Mouse (Mus musculus) frontal cortex, adult (tissue): ENCODE results near the gene Tmco5b.

Experiments used
- ATAC-seq: cut with Nextera tagmentation; 2 replicates; pipeline ENCODE4 v1.9.2; 2017; ENCODE audit warnings: mild to moderate bottlenecking, moderate library complexity, mixed read lengths; ENCODE audit not compliant: low TSS enrichment

Gene Tmco5b

GRCm38 (mm10) chr2:113285432-113285831 lies at the start of gene Tmco5b:
Tmco5b (plus strand) TSS chr2:113285732.
- ATAC-seq, result no peak

DNA sequence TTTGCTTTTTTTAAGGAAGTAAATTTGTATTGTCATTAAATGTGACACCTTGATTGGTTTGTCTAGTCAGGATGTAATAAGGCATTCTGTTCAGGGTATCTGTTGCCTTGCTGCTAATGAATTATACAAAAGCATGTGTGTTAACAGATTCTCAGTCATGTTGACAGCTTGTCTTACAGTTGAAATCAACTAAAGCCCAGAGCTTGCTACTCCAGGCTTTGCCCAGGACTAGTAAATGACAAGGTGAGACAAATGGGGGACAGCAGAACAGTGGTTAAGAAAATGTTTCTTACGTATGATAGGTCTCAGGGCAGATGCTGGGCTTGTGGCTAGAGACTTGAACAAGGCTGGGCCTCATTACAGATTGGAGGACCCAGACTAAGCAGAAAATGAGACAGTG lies 48.5 kb upstream of the Tmco5b start:
- no peak for ATAC-seq

DNA sequence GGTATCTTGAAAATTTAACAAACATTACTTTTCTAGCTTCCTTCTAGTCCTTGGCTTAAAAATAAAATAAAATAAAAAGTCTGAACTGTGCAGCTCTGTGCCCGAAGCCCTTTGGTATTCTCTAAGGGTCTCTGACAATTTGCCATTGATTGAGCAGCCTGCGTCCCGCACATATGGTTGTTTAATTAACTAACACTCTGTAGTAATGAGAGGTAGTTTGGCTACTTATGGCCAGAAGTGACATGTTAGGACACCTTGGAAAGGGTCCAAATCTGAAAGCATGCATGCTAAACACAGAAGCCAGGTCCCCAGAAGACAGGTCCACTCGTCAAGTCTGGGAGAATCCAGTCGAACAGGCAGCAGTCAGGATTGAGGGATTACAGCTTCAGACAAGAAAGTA lies 46.7 kb upstream of the Tmco5b start:
- no peak for ATAC-seq

- ATAC-seq, result peak; percentile 74
Observed at GRCm38 (mm10) chr2:113302349-113303239, 17.1 kb downstream of the Tmco5b start.

GRCm38 (mm10) chr2:113303240-113303538 lies 17.7 kb downstream of the Tmco5b start:
- ATAC-seq, result no peak

GRCm38 (mm10) chr2:113305339-113305738 lies 19.8 kb downstream of the Tmco5b start:
- peak; percentile 92 for ATAC-seq

GRCm38 (mm10) chr2:113311211-113311610 lies 25.7 kb downstream of the Tmco5b start:
- ATAC-seq, result no peak

- ATAC-seq, result no peak
Observed at GRCm38 (mm10) chr2:113323016-113323415, 37.5 kb downstream of the Tmco5b start.

- no peak for ATAC-seq
Observed at GRCm38 (mm10) chr2:113333799-113334541, 48.4 kb downstream of the Tmco5b start.

DNA sequence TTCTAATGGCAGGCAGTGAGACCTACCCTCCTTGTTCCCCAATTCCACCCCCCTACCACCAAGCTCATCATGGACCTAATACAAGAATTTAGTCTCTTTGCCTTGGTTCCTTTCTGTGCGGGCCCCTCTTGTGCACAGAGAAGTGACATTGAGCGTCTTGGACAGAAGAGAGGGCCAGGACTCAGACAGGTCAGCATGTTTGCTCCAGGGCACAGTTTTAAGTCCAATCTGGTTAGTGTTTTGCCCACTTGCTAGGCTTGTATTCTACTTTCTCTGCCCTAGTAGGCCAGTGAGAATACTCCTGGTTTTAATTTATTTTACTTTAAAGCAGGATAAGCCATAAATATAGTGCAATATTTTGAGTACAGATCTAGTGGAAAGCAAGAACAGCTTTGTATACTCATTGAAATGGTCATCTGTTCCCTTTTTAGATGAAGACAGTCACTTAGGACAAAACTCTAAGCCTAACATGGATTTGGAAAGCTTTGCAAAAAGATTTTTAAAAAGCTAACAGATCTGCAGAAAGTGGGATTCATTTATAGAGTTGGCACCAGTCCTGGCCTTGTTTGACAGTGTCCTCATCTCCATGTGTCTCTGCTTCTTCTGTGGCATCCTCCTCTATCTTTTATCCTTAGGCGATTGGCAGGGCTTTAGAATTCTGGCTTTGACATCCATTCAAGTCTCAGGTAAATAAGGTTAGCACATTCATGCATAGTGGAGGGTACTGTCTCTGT lies 50.2 kb downstream of the Tmco5b start:
- peak; percentile 90 for ATAC-seq

DNA sequence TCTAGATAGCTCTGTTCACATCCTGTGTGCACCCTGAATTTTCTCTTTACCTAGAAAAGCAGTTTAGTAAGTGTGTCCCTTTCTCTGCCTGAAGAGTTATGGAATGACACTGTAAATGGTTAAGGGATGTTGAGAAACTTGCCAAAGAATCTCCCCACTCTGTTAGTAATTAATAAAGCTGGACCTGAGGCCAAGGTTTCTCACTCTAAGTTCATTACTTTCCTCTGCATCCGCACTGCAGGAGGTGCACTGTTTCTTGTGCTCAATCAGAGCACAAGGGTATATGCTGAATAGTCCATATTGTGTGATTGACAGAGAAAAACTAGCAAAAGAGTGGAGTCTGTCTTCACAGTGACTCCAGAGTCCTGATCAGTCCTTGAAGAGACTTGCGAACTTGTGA lies 59.0 kb downstream of the Tmco5b start:
- ATAC-seq, result no peak
